Mouse (Mus musculus) heart, adult 2 months (tissue): ENCODE measurements at regions not wholly inside any gene's neighbourhood (a gene's known extent, or its start where the extent isn't known, plus 50 kb on each side); places are given as distances from the start of the nearest gene placed in this dataset.

Source experiments
- DNase-seq, 2 experiments: peaks; one replicate each; pipeline ENCODE4 v3.0.0; 2021
- H3K27ac ChIP-seq: fragments of 200-600 bp; 2 replicates; pipeline ENCODE4 v1.8.1; 2022
- H3K27me3 ChIP-seq: fragments of 200-500 bp; 2 replicates; pipeline ENCODE4 v1.6.1; 2012; ENCODE audit warnings: mild to moderate bottlenecking, low read length, inconsistent platforms, mixed read lengths; ENCODE audit not compliant: control insufficient read depth, insufficient read depth
- H3K36me3 ChIP-seq: fragments of 200-500 bp; 2 replicates; pipeline ENCODE4 v1.6.1; 2012; ENCODE audit warnings: low read length, inconsistent platforms; ENCODE audit not compliant: control insufficient read depth, insufficient read depth
- H3K4me1 ChIP-seq: fragments of 200-500 bp; 2 replicates; pipeline ENCODE4 v1.6.1; 2011; ENCODE audit warnings: low read length; ENCODE audit not compliant: control insufficient read depth, insufficient read depth
- H3K4me3 ChIP-seq: fragments of 200-600 bp; 2 replicates; pipeline ENCODE4 v1.8.1; 2022
- H3K79me2 ChIP-seq: fragments of 200-500 bp; replicated peaks from 2 replicates; pipeline ENCODE4 v1.6.1; 2012; ENCODE audit warnings: mild to moderate bottlenecking, inconsistent platforms, low read length, moderate library complexity, mixed read lengths; ENCODE audit not compliant: control insufficient read depth, insufficient read depth
- H3K9ac ChIP-seq: fragments of 200-500 bp; 2 replicates; pipeline ENCODE4 v1.6.1; 2012; ENCODE audit warnings: low read depth, mild to moderate bottlenecking, control low read depth, inconsistent platforms, low read length, mixed read lengths
- CTCF ChIP-seq: fragments of 200-600 bp; IDR thresholded peaks from 2 replicates; pipeline ENCODE4 v1.8.1; 2022; ENCODE audit warnings: antibody characterized with exemption, mild to moderate bottlenecking, moderate library complexity
- EP300 ChIP-seq: fragments of 200-500 bp; IDR thresholded peaks from 2 replicates; pipeline ENCODE4 v1.6.1; 2011; ENCODE audit warnings: low read depth, low read length, control low read depth; ENCODE audit not compliant: insufficient read depth
- POLR2A ChIP-seq: fragments of 200-500 bp; IDR thresholded peaks from 2 replicates; pipeline ENCODE4 v1.6.1; 2011; ENCODE audit warnings: mild to moderate bottlenecking, low read depth, low read length, control low read depth; ENCODE audit not compliant: insufficient read depth
- WGBS: fragments of 180-500 bp; shearing (Covaris S2); methylation state at CpG from one replicate; pipeline ENCODE4 v1.1.7; 2018; 5-methylcytosine and 5-hydroxymethylcytosine counted together
- intact Hi-C: fragments of 180-260 bp; cut with DNase I; formaldehyde crosslinking; loops from one replicate; pipeline ENCODE4 v1.15.1; 2025

- TF ChIP-seq POLR2A (no peak), EP300 (no peak), CTCF (no peak)
- Histone ChIP-seq H3K27ac (no peak overlapping the region), H3K4me3 (no peak overlapping the region), H3K27me3 (no peaks in the 10 kb centered on the region), H3K4me1 (no peaks in the 10 kb centered on the region), H3K36me3 (no peaks in the 10 kb centered on the region), H3K9ac (no peak overlapping the region), H3K79me2 (no peaks in the 10 kb centered on the region)
- no peak for DNase-seq
- 86% methylated on average over 5 of the region's 5 CpGs for WGBS
- intact Hi-C loops, result loop anchor here (5.0 kb wide), 1 partner anchor 672 kb away; no protein-coding TSS in a partner anchor
Observed at GRCm38 (mm10) chr9:100404426-100404825, 82.2 kb downstream of the Il20rb start.

- Histone ChIP-seq H3K27ac (no peak overlapping the region), H3K4me1 (no peaks in the 10 kb centered on the region), H3K27me3 (no peaks in the 10 kb centered on the region), H3K9ac (no peak overlapping the region), H3K4me3 (no peak overlapping the region), H3K36me3 (no peaks in the 10 kb centered on the region), H3K79me2 (no peaks in the 10 kb centered on the region)
- intact Hi-C loops, result loop anchor here (1.0 to 5.0 kb wide), 3 partner anchors 46 to 668 kb away; no protein-coding TSS in a partner anchor
- WGBS, result 19% methylated on average over 8 of the region's 8 CpGs
- no peak for DNase-seq
- TF ChIP-seq CTCF (peak; percentile 76), EP300 (no peak), POLR2A (no peak)
Observed at GRCm38 (mm10) chr9:100400366-100400765, 86.2 kb downstream of the Il20rb start.

GRCm38 (mm10) chr9:100396340-100396910, 90.2 kb downstream of the Il20rb start:
- Histone ChIP-seq H3K4me3 (no peak overlapping the region), H3K36me3 (no peaks in the 10 kb centered on the region), H3K4me1 (no peaks in the 10 kb centered on the region), H3K79me2 (no peaks in the 10 kb centered on the region), H3K9ac (no peak overlapping the region), H3K27ac (no peak overlapping the region), H3K27me3 (no peaks in the 10 kb centered on the region)
- WGBS, result 86% methylated on average over 7 of the region's 7 CpGs
- DNase-seq, result no peak
- intact Hi-C loops, result no loop called here
- no peak for TF ChIP-seq POLR2A
- TF ChIP-seq CTCF, result no peak
- no peak for TF ChIP-seq EP300

- no peak overlapping the region for H3K27ac ChIP-seq
- H3K79me2 ChIP-seq, result no peaks in the 10 kb centered on the region
- intact Hi-C loops, result no loop called here
- 4% methylated on average over 5 of the region's 5 CpGs for WGBS
- no peaks in the 10 kb centered on the region for H3K27me3 ChIP-seq
- no peaks in the 10 kb centered on the region for H3K4me1 ChIP-seq
- TF ChIP-seq POLR2A (no peak), EP300 (no peak), CTCF (peak; percentile 100; the same call in 1 of the 2 replicates)
- peak; percentile 67 to 83 for DNase-seq
- H3K4me3 ChIP-seq, result no peak overlapping the region
- H3K9ac ChIP-seq, result no peak overlapping the region
- H3K36me3 ChIP-seq, result no peaks in the 10 kb centered on the region
Observed at GRCm38 (mm10) chr9:100395711-100396110, 90.9 kb downstream of the Il20rb start.

- Histone ChIP-seq H3K27ac (no peak overlapping the region), H3K4me3 (no peak overlapping the region), H3K79me2 (no peaks in the 10 kb centered on the region), H3K4me1 (no peaks in the 10 kb centered on the region), H3K36me3 (no peaks in the 10 kb centered on the region), H3K9ac (no peak overlapping the region), H3K27me3 (no peaks in the 10 kb centered on the region)
- TF ChIP-seq CTCF, result no peak
- no peak for TF ChIP-seq POLR2A
- TF ChIP-seq EP300, result no peak
- WGBS, result 63% methylated on average over 1 of the region's 1 CpGs
- intact Hi-C loops, result no loop called here
- DNase-seq, result no peak
Observed at GRCm38 (mm10) chr9:100394632-100395031, 92.0 kb downstream of the Il20rb start.

- Histone ChIP-seq H3K36me3 (no peaks in the 10 kb centered on the region), H3K79me2 (no peaks in the 10 kb centered on the region), H3K9ac (no peak overlapping the region), H3K27me3 (no peaks in the 10 kb centered on the region), H3K27ac (no peak overlapping the region), H3K4me3 (no peak overlapping the region), H3K4me1 (no peaks in the 10 kb centered on the region)
- intact Hi-C loops, result no loop called here
- TF ChIP-seq POLR2A (no peak), CTCF (no peak), EP300 (no peak)
- WGBS, result 61% methylated on average over 5 of the region's 5 CpGs
- no peak for DNase-seq
Observed at GRCm38 (mm10) chr9:100394166-100394565, 92.4 kb downstream of the Il20rb start.
